Mouse (Mus musculus) megakaryocyte progenitor cell, adult 5-6 weeks (primary cell): Measurements from ENCODE around the gene Gpr87. TPM values are rescaled to one million over a fixed set of nuclear protein-coding genes. Genes with fewer than 3 reads are reported as not detected.

Source experiments
- ATAC-seq: replicated peaks from 2 replicates; pipeline ENCODE4 v1.8.0; 2016; ENCODE audit warnings: mild to moderate bottlenecking, moderate TSS enrichment, inconsistent platforms; ENCODE audit not compliant: poor library complexity
- total RNA-seq, 2 experiments: library from RNA; stranded (forward) in 1 of 2; stranded (reverse) in 1 of 2; fragments of 157-497, 149-512 nt in 1 of 2; fragments of 200-1000 nt in 1 of 2; gene quantifications; 2 replicates each; pipeline versions ENCODE4 v1.2.3 to v1.2.4; 2015 to 2017

The Gpr87 gene
- total RNA-seq, 2 experiments from 2014 or later: not detected

GRCm38 (mm10) chr3:59191674-59192073 lies 3.2 kb downstream of the Gpr87 start:
- no peak for ATAC-seq

GRCm38 (mm10) chr3:59187336-59187735 lies 7.6 kb downstream of the Gpr87 start:
- ATAC-seq: no peak

GRCm38 (mm10) chr3:59185662-59186061 lies 9.2 kb downstream of the Gpr87 start:
- ATAC-seq: no peak

- ATAC-seq: no peak
Measured at GRCm38 (mm10) chr3:59182129-59182528, 12.8 kb downstream of the Gpr87 start.

GRCm38 (mm10) chr3:59181134-59181533 lies 13.8 kb downstream of the Gpr87 start:
- 0 out of 2 replicates have a peak, but pooled peaks have one; percentile 23 for ATAC-seq

GRCm38 (mm10) chr3:59176871-59177270 lies 18.0 kb downstream of the Gpr87 start:
- no peak for ATAC-seq

- peak; percentile 89 for ATAC-seq
Measured at GRCm38 (mm10) chr3:59175234-59175633, 19.7 kb downstream of the Gpr87 start.

GRCm38 (mm10) chr3:59174426-59175154 lies 20.3 kb downstream of the Gpr87 start:
- ATAC-seq: peak; percentile 29

GRCm38 (mm10) chr3:59169921-59170627 lies 24.8 kb downstream of the Gpr87 start:
- ATAC-seq: peak; percentile 29; the same call in 1 of the 2 replicates

- ATAC-seq: no peak
Measured at GRCm38 (mm10) chr3:59169215-59169614, 25.7 kb downstream of the Gpr87 start.

- ATAC-seq: peak; percentile 80
Measured at GRCm38 (mm10) chr3:59168476-59168875, 26.4 kb downstream of the Gpr87 start.

- no peak for ATAC-seq
Measured at GRCm38 (mm10) chr3:59167417-59168054, 27.4 kb downstream of the Gpr87 start.

GRCm38 (mm10) chr3:59160465-59160864 lies 34.4 kb downstream of the Gpr87 start:
- no peak for ATAC-seq

- peak; percentile 24; the same call in 1 of the 2 replicates for ATAC-seq
Measured at GRCm38 (mm10) chr3:59157048-59157447, 37.9 kb downstream of the Gpr87 start.

- ATAC-seq: no peak
Measured at GRCm38 (mm10) chr3:59155404-59155803, 39.5 kb downstream of the Gpr87 start.

GRCm38 (mm10) chr3:59154888-59155287 lies 40.0 kb downstream of the Gpr87 start:
- peak; percentile 55 for ATAC-seq

GRCm38 (mm10) chr3:59153424-59153823 lies 41.5 kb downstream of the Gpr87 start, which contains the start of gene P2ry14:
Gene P2ry14 (minus strand): TSS chr3:59153618.
- ATAC-seq: peak; percentile 79

- no peak for ATAC-seq
Measured at GRCm38 (mm10) chr3:59150624-59151023, 44.3 kb downstream of the Gpr87 start.

GRCm38 (mm10) chr3:59149646-59150045 lies 45.3 kb downstream of the Gpr87 start:
- peak; percentile 35; the same call in 1 of the 2 replicates for ATAC-seq

- no peak for ATAC-seq
Measured at GRCm38 (mm10) chr3:59145194-59145593, 49.7 kb downstream of the Gpr87 start.

- no peak for ATAC-seq
Measured at GRCm38 (mm10) chr3:59141507-59142305, 53.2 kb downstream of the Gpr87 start.
